Mouse (Mus musculus): ENCODE results near the gene Nyx. TPM values are rescaled to one million over a fixed set of nuclear protein-coding genes. Genes with fewer than 3 reads are reported as not detected.

Nyx gene
- total and polyA plus RNA-seq, 2 experiments from 2014 or later, result 0.05 TPM; not detected in 1

- peak overlapping the region; percentile 46 for H3K9ac ChIP-seq (replicated peaks; ENCODE audit: low read depth, low read length)
- no peaks in the 10 kb centered on the region for H3K4me1 ChIP-seq (ENCODE audit: control insufficient read depth, insufficient read depth)
- peaks cover 3% of the 10 kb centered on the region; the same call in 1 of the 2 replicates for H3K27me3 ChIP-seq (ENCODE audit: control insufficient read depth, insufficient read depth, low read length)
- DNase-seq (ENCODE audit: low spot score), result peak; percentile 81
- no peaks in the 10 kb centered on the region for H3K9me3 ChIP-seq (replicated peaks; ENCODE audit: control insufficient read depth, low read length)
- peak; percentile 95 for TF ChIP-seq EP300 (IDR thresholded peaks at IDR 0.05; ENCODE audit: low read depth)
- TF ChIP-seq CTCF (IDR thresholded peaks at IDR 0.05; ENCODE audit: low read depth), result peak; percentile 68
- ATAC-seq (ENCODE audit: insufficient read depth, low read depth), result peak; percentile 93
- 14% methylated on average over 46 of the region's 46 CpGs for WGBS
- H3K27ac ChIP-seq (ENCODE audit: low read depth), result peak overlapping the region; percentile 90
- peak overlapping the region; percentile 49 for H3K4me2 ChIP-seq (ENCODE audit: low read depth, low read length)
- H3K36me3 ChIP-seq (replicated peaks; ENCODE audit: control insufficient read depth, insufficient read depth, low read length), result no peaks in the 10 kb centered on the region
- peak overlapping the region; percentile 36 for H3K4me3 ChIP-seq (ENCODE audit: low read depth, low read length)
Measured at GRCm38 (mm10) chrX:13461266-13462261, 4.3 kb upstream of the Nyx start.

GRCm38 (mm10) chrX:13462982-13463517 is 2.9 kb upstream of the Nyx start:
- H3K27me3 ChIP-seq (ENCODE audit: control insufficient read depth, insufficient read depth, low read length), result peaks cover 3% of the 10 kb centered on the region; the same call in 1 of the 2 replicates
- TF ChIP-seq EP300 (IDR thresholded peaks at IDR 0.05; ENCODE audit: low read depth), result no peak
- TF ChIP-seq CTCF (IDR thresholded peaks at IDR 0.05; ENCODE audit: low read depth), result no peak
- no peaks in the 10 kb centered on the region for H3K36me3 ChIP-seq (replicated peaks; ENCODE audit: control insufficient read depth, insufficient read depth, low read length)
- no peaks in the 10 kb centered on the region for H3K9me3 ChIP-seq (replicated peaks; ENCODE audit: control insufficient read depth, low read length)
- no peak overlapping the region for H3K9ac ChIP-seq (replicated peaks; ENCODE audit: low read depth, low read length)
- no peak overlapping the region for H3K4me2 ChIP-seq (ENCODE audit: low read depth, low read length)
- no peak overlapping the region for H3K4me3 ChIP-seq (ENCODE audit: low read depth, low read length)
- H3K27ac ChIP-seq (ENCODE audit: low read depth), result no peak overlapping the region
- H3K4me1 ChIP-seq (ENCODE audit: control insufficient read depth, insufficient read depth), result no peaks in the 10 kb centered on the region
- ATAC-seq (ENCODE audit: insufficient read depth, low read depth) (no peak), DNase-seq (ENCODE audit: low spot score) (no peak)
- WGBS, result 49% methylated on average over 2 of the region's 2 CpGs

GRCm38 (mm10) chrX:13466681-13467080 is 771 bp downstream of the Nyx start:
- Histone ChIP-seq H3K27me3 (ENCODE audit: control insufficient read depth, insufficient read depth, low read length) (peaks cover 3% of the 10 kb centered on the region; the same call in 1 of the 2 replicates), H3K9me3 (replicated peaks; ENCODE audit: control insufficient read depth, low read length) (no peaks in the 10 kb centered on the region), H3K36me3 (replicated peaks; ENCODE audit: control insufficient read depth, insufficient read depth, low read length) (no peaks in the 10 kb centered on the region), H3K9ac (replicated peaks; ENCODE audit: low read depth, low read length) (no peak overlapping the region), H3K4me1 (ENCODE audit: control insufficient read depth, insufficient read depth) (no peaks in the 10 kb centered on the region), H3K4me3 (ENCODE audit: low read depth, low read length) (no peak overlapping the region), H3K27ac (ENCODE audit: low read depth) (peak overlapping the region; percentile 20; the same call in 1 of the 2 replicates), H3K4me2 (ENCODE audit: low read depth, low read length) (no peak overlapping the region)
- 92% methylated on average over 2 of the region's 2 CpGs for WGBS
- no peak for DNase-seq (ENCODE audit: low spot score)
- ATAC-seq (ENCODE audit: insufficient read depth, low read depth), result no peak
- no peak for TF ChIP-seq EP300 (IDR thresholded peaks at IDR 0.05; ENCODE audit: low read depth)
- no peak for TF ChIP-seq CTCF (IDR thresholded peaks at IDR 0.05; ENCODE audit: low read depth)

- Histone ChIP-seq H3K4me3 (ENCODE audit: low read depth, low read length) (no peak overlapping the region), H3K36me3 (replicated peaks; ENCODE audit: control insufficient read depth, insufficient read depth, low read length) (no peaks in the 10 kb centered on the region), H3K4me2 (ENCODE audit: low read depth, low read length) (no peak overlapping the region), H3K27ac (ENCODE audit: low read depth) (peak overlapping the region; percentile 20; the same call in 1 of the 2 replicates), H3K4me1 (ENCODE audit: control insufficient read depth, insufficient read depth) (no peaks in the 10 kb centered on the region), H3K27me3 (ENCODE audit: control insufficient read depth, insufficient read depth, low read length) (peaks cover 3% of the 10 kb centered on the region; the same call in 1 of the 2 replicates), H3K9ac (replicated peaks; ENCODE audit: low read depth, low read length) (no peak overlapping the region), H3K9me3 (replicated peaks; ENCODE audit: control insufficient read depth, low read length) (no peaks in the 10 kb centered on the region)
- 83% methylated on average over 6 of the region's 6 CpGs for WGBS
- ATAC-seq (ENCODE audit: insufficient read depth, low read depth) (no peak), DNase-seq (ENCODE audit: low spot score) (no peak)
- no peak for TF ChIP-seq EP300 (IDR thresholded peaks at IDR 0.05; ENCODE audit: low read depth)
Measured at GRCm38 (mm10) chrX:13467121-13467571, 1.2 kb downstream of the Nyx start.

- peak overlapping the region; percentile 45; the same call in 1 of the 2 replicates for H3K4me2 ChIP-seq (ENCODE audit: low read depth, low read length)
- H3K4me3 ChIP-seq (ENCODE audit: low read depth, low read length), result peak overlapping the region; percentile 27; the same call in 1 of the 2 replicates
- H3K36me3 ChIP-seq (replicated peaks; ENCODE audit: control insufficient read depth, insufficient read depth, low read length), result no peaks in the 10 kb centered on the region
- H3K9me3 ChIP-seq (replicated peaks; ENCODE audit: control insufficient read depth, low read length), result no peaks in the 10 kb centered on the region
- ATAC-seq (ENCODE audit: insufficient read depth, low read depth) (peak; percentile 92), DNase-seq (ENCODE audit: low spot score) (peak; percentile 73)
- H3K9ac ChIP-seq (replicated peaks; ENCODE audit: low read depth, low read length), result peak overlapping the region; percentile 42; the same call in 1 of the 2 replicates
- WGBS, result 26% methylated on average over 9 of the region's 9 CpGs
- TF ChIP-seq EP300 (IDR thresholded peaks at IDR 0.05; ENCODE audit: low read depth) (0 out of 2 replicates have a peak, but pooled peaks have one; percentile 11), CTCF (IDR thresholded peaks at IDR 0.05; ENCODE audit: low read depth) (no peak)
- no peaks in the 10 kb centered on the region for H3K27me3 ChIP-seq (ENCODE audit: control insufficient read depth, insufficient read depth, low read length)
- peak overlapping the region; percentile 81 for H3K27ac ChIP-seq (ENCODE audit: low read depth)
- no peaks in the 10 kb centered on the region for H3K4me1 ChIP-seq (ENCODE audit: control insufficient read depth, insufficient read depth)
Measured at GRCm38 (mm10) chrX:13469160-13470116, 3.5 kb downstream of the Nyx start.
